Mouse (Mus musculus) lung, postnatal 0 days (tissue): ENCODE data around the gene Hagh.
A peak's percentile ranks its signal among the peaks of the same experiment; 100 is the strongest.

Experiments
- CTCF ChIP-seq: IDR thresholded peaks from 2 replicates; pipeline ENCODE4 v1.5.1; 2016; ENCODE audit warnings: antibody characterized with exemption, mild to moderate bottlenecking
- EP300 ChIP-seq: IDR thresholded peaks from 2 replicates; pipeline ENCODE4 v1.6.1; 2016; ENCODE audit warnings: antibody characterized with exemption, mild to moderate bottlenecking, control low read depth

DNA sequence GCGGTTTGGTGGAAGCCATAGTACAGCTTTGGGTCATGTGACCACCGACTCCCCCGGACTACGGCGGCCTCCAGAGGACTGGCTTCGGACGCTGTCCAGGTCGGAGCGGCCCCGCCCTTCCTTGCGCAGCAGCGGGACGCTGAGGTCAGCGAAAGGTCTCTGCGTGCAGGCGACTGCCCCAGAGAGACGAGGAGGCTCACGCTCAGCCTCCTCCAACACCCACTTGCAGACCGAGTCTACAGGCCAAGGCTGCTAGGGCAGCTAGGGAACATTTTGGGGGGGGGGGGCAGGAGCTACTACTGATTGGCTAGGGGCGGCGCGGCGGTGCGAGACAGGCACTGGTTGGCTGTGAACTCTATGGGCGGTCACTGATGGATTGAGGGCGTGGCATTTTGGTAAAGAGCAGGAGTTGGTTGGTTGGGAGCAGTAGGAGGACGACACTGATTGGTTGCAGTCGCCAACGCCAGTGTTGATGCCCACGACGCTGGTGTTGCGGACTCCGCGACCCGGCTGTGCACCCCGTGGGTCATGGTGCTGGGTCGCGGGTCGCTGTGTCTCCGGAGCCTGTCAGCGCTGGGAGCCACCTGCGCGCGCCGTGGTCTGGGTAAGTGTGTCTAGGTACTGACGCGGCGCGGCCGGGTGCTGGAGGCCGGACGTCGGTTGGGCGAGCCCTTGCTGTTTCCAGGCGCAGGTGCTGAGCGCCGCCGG is 10.3 kb downstream of the Hagh start, which contains the start of gene Fahd1:
- TF ChIP-seq CTCF: peak; percentile 46; the same call in 1 of the 2 replicates
- TF ChIP-seq EP300: no peak
